Mouse (Mus musculus): Measurements from ENCODE around the gene Tnnt3.

DNA sequence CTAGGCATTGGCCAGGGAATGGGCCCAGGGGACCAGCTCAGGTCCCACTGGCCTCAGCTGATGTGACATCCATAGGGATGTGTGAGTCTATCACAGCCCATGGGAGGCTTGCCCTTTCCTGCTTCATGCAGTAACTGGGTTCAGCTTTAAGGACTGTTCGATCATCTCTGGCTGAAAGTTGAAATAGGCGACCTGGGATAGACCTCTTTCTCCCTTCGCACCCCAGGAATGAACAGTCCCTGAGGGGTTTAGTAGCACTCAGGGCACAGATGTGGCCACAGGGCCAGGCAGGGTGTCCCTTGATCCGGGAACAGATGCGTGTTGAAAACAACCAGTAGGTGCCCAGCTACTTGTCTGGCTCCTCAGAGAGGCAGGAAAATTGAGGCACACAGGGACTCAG, 22.4 kb upstream of the Tnnt3 start:
- TF ChIP-seq POLR2A (IDR thresholded peaks at IDR 0.05; ENCODE audit: borderline replicate concordance, low read depth, low read length), result no peak
- TF ChIP-seq CTCF (IDR thresholded peaks at IDR 0.05; ENCODE audit: low read depth, low read length), result no peak

Measured in bone marrow macrophage, adult 2 months (primary cell).